Mouse (Mus musculus) heart, embryonic 15.5 days (tissue): ENCODE measurements at regions not wholly inside any gene's neighbourhood (a gene's known extent, or its start where the extent isn't known, plus 50 kb on each side); places are given as distances from the start of the nearest gene placed in this dataset.
A peak's percentile ranks its signal among the peaks of the same experiment; 100 is the strongest.

Experiments
- ATAC-seq: fragments of 200-750 bp; cut with Nextera tagmentation; replicated peaks from 2 replicates; pipeline ENCODE4 v1.8.0; 2017; ENCODE audit warnings: low read depth, moderate TSS enrichment; ENCODE audit not compliant: insufficient number of reproducible peaks, insufficient read depth, low FRiP score
- H3K27ac ChIP-seq: fragments of 300-500 bp; sonication (generic); 2 replicates; pipeline ENCODE4 v1.5.1; 2015; ENCODE audit warnings: mild to moderate bottlenecking, inconsistent platforms
- H3K27me3 ChIP-seq: fragments of 300-500 bp; sonication (generic); 2 replicates; pipeline ENCODE4 v1.6.1; 2015; ENCODE audit warnings: inconsistent platforms
- H3K36me3 ChIP-seq: fragments of 300-500 bp; sonication (generic); 2 replicates; pipeline ENCODE4 v1.6.1; 2015; ENCODE audit warnings: mild to moderate bottlenecking, inconsistent platforms
- H3K4me1 ChIP-seq: fragments of 300-500 bp; sonication (generic); replicated peaks from 2 replicates; pipeline ENCODE4 v1.6.1; 2015; ENCODE audit warnings: inconsistent platforms
- H3K4me2 ChIP-seq: fragments of 300-500 bp; sonication (generic); 2 replicates; pipeline ENCODE4 v1.6.1; 2015; ENCODE audit warnings: inconsistent platforms, mild to moderate bottlenecking, moderate library complexity
- H3K4me3 ChIP-seq: fragments of 300-500 bp; sonication (generic); 2 replicates; pipeline ENCODE4 v1.5.1; 2015; ENCODE audit warnings: mild to moderate bottlenecking, inconsistent platforms
- H3K9ac ChIP-seq: fragments of 300-500 bp; sonication (generic); 2 replicates; pipeline ENCODE4 v1.6.1; 2015; ENCODE audit warnings: mild to moderate bottlenecking, inconsistent platforms
- H3K9me3 ChIP-seq: fragments of 300-500 bp; sonication (generic); replicated peaks from 2 replicates; pipeline ENCODE4 v1.6.1; 2016; ENCODE audit warnings: inconsistent platforms
- WGBS: fragments of 180-500 bp; shearing (Covaris S2); methylation state at CpG from one replicate; pipeline ENCODE4 v1.1.7; 2015; ENCODE audit warnings: mixed read lengths; 5-methylcytosine and 5-hydroxymethylcytosine counted together

DNA sequence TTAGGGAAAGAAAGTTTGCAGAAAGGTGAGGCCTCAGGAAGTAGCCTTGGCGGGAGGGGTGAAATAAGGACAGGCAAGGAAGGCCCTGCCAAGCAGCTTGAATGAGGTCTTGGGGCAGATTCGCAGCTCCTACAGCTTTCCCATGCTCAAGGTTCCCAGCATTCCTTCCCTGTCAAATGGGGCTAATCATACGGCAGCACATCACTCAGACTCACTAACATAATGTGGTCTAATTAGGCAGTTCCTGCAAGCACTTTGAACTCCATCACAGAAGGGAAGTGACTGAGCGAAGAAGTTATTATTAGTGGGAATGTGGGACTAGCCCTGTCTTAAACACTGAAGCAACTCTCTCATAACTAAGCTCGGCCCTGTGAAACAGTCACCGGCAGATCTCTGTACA, 87.1 kb upstream of the Gm10260 start:
- Histone ChIP-seq H3K4me3 (no peak overlapping the region), H3K36me3 (no peaks in the 10 kb centered on the region), H3K27me3 (no peaks in the 10 kb centered on the region), H3K4me2 (no peak overlapping the region), H3K27ac (no peak overlapping the region), H3K9ac (no peak overlapping the region), H3K9me3 (no peaks in the 10 kb centered on the region), H3K4me1 (peaks cover 4% of the 10 kb centered on the region)
- ATAC-seq = no peak
- 88% methylated on average over 6 of the region's 6 CpGs for WGBS

DNA sequence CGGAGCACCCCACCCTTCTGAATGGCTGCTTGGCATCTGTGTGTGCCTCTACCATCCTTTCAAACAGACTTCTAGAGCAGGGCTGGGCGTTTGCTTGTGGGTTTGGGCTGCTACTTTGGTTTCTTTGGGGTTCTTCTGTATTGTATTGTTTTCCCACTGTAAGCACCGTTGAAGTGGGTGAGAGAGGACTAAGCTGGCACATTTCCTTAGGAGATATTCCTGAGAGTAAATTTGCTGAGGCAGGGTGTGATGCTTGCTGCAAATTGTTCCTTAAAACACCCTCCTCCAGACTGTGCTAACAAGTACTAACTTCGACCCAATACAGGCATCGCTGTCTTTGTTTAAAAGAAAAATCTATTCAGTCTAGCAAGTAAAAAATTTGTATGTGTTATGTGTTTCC, 84.7 kb upstream of the Gm10260 start:
- WGBS = 85% methylated on average over 5 of the region's 5 CpGs
- H3K9ac ChIP-seq = no peak overlapping the region
- ATAC-seq = no peak
- H3K36me3 ChIP-seq = no peaks in the 10 kb centered on the region
- no peaks in the 10 kb centered on the region for H3K9me3 ChIP-seq
- H3K4me2 ChIP-seq = no peak overlapping the region
- no peak overlapping the region for H3K4me3 ChIP-seq
- H3K27ac ChIP-seq = no peak overlapping the region
- no peaks in the 10 kb centered on the region for H3K27me3 ChIP-seq
- H3K4me1 ChIP-seq = peaks cover 6% of the 10 kb centered on the region

DNA sequence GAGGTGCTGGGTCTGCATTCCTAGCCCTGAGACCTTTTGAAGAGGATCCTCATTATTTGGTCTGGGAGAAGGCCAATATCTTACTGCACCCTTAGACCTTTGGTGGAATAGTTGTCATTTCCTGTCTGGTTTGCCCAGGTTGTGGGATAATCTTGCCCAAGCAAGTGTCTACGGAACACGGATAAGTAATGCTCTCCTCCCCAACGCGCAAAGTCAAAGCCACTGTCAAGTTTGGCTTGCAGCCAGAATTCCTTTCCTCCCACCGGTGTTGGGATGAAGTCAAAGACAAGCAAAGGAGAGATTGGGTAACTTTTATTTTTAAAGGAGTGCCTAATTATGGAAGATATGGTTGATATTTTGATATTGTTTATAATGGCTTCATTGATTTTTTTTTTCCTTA, 82.4 kb upstream of the Gm10260 start:
- Histone ChIP-seq H3K36me3 (no peaks in the 10 kb centered on the region), H3K9ac (no peak overlapping the region)
- 13% methylated on average over 5 of the region's 5 CpGs for WGBS

DNA sequence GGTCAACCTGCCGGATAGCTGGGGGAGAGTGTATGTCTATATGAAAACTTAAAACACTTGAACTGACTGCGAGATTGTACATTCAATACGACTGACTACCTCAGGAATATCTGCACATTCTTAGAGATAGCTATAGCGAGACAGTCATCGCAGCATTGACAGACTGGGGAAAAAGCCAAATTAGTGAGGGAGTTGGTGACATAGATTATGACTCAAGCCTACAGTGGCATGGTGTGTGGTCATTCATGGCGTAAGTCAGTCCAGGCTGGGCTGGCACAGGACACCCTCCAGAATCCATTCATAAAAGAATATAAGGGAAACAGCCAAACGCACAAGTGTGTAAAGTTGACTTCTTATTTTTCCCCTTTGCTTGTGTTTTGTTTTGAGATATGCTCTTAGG, 81.1 kb upstream of the Gm10260 start:
- WGBS = 58% methylated on average over 7 of the region's 7 CpGs
- no peak overlapping the region for H3K4me3 ChIP-seq
- H3K36me3 ChIP-seq = no peaks in the 10 kb centered on the region
- ATAC-seq = no peak
- no peak overlapping the region for H3K9ac ChIP-seq
- H3K27ac ChIP-seq = no peak overlapping the region
- H3K27me3 ChIP-seq = 0 out of 2 replicates have a peak, but pooled peaks cover 4% of the 10 kb centered on the region
- H3K4me1 ChIP-seq = peaks cover 14% of the 10 kb centered on the region
- H3K9me3 ChIP-seq = no peaks in the 10 kb centered on the region
- H3K4me2 ChIP-seq = no peak overlapping the region

More for the DNA sequence above, 82.4 kb upstream of the Gm10260 start:
- no peak for ATAC-seq
- Histone ChIP-seq H3K4me3 (no peak overlapping the region), H3K27me3 (0 out of 2 replicates have a peak, but pooled peaks cover 4% of the 10 kb centered on the region), H3K9me3 (no peaks in the 10 kb centered on the region), H3K27ac (no peak overlapping the region), H3K4me1 (peaks cover 8% of the 10 kb centered on the region), H3K4me2 (no peak overlapping the region)

DNA sequence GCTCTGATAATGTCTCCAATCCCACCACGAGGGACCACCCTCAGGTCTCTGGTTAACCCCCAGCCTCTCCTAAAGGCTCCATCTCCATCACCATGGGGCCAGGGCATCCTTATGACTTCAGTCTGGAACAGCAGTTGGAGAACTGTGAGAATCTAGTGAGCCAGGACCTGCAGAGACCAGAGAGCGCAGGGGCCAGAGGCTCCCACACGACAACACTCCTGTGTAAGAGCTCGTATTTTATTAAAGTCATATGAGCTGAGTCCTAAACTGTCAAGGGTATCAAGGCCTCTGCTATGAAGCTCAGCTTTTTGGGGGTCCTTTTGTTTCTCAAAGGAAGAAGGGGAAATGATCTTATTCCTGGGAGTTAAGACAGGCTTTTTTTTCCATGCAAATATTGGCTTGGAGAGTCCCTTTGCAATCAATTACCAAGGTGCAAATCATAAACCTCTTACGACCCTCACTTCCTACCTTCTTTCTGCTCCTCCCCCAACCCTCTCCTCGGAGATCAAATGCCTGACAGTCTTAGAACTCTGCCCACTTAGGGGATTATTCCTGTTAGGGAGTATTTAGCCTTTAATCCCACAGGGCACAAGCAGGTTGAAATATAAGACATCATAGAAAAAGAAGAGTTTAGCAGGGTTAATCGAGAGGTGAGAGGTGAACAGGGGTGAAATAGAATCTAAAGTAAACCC, 79.3 kb upstream of the Gm10260 start:
- Histone ChIP-seq H3K36me3 (no peaks in the 10 kb centered on the region), H3K4me3 (no peak overlapping the region), H3K9me3 (no peaks in the 10 kb centered on the region), H3K27ac (no peak overlapping the region), H3K4me1 (peaks cover 14% of the 10 kb centered on the region), H3K4me2 (no peak overlapping the region), H3K9ac (no peak overlapping the region), H3K27me3 (0 out of 2 replicates have a peak, but pooled peaks cover 4% of the 10 kb centered on the region)
- 59% methylated on average over 7 of the region's 7 CpGs for WGBS
- no peak for ATAC-seq

DNA sequence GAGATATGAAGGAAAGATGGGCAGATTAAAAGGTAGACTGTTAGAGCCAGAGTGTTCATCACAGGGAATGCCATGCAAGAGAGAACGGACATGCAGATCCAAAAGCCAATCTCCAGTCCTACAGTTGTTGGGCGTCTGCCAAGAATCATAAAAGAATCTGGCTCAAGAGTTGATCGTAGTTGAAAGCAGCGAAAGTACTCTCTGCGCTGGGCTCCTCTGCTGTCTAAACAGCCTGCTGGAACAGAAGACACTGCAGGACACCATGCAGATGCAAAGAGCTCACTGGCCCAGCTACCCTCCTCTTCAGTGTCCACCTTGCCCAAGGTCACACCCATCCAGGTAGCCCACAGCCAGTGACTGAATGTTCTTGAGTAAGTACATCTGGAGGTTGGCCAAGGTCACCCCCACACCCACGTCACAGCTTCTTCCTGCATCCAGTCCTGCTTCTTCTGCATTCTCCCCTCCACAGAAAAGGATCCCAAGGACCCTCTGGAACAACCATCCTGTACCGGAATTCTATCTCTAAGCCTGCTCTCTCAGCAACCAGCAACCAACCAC, 77.1 kb upstream of the Gm10260 start:
- Histone ChIP-seq H3K27me3 (0 out of 2 replicates have a peak, but pooled peaks cover 4% of the 10 kb centered on the region), H3K27ac (no peak overlapping the region), H3K36me3 (no peaks in the 10 kb centered on the region), H3K4me2 (peak overlapping the region; percentile 34; the same call in 1 of the 2 replicates), H3K9me3 (no peaks in the 10 kb centered on the region), H3K9ac (no peak overlapping the region), H3K4me3 (no peak overlapping the region), H3K4me1 (peaks cover 10% of the 10 kb centered on the region)
- WGBS = 17% methylated on average over 7 of the region's 7 CpGs
- ATAC-seq = no peak

DNA sequence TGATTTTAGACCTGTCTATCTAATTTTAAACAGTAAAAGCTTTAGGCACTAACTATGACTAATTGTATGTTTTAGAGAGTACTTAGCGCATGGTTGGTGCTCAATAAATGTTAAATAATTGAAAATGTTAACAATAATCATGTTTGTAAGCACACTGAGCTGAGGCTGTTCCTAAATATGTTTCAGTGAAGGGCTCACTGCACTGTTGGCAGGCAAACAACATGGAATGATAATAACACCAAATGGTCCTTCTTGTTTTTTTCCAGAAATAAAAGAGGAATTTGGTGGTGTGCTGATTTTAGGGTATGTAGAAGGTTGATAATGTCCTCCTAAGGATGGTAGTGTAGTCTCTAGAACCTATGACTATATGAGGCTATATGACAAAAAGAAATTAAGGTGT, 72.0 kb upstream of the Gm10260 start:
- 87% methylated on average over 1 of the region's 1 CpGs for WGBS
- H3K27me3 ChIP-seq = no peaks in the 10 kb centered on the region
- no peaks in the 10 kb centered on the region for H3K36me3 ChIP-seq
- peaks cover 3% of the 10 kb centered on the region for H3K4me1 ChIP-seq
- H3K9me3 ChIP-seq = no peaks in the 10 kb centered on the region
- no peak overlapping the region for H3K9ac ChIP-seq
- ATAC-seq = no peak
- H3K27ac ChIP-seq = no peak overlapping the region
- no peak overlapping the region for H3K4me2 ChIP-seq
- H3K4me3 ChIP-seq = no peak overlapping the region

DNA sequence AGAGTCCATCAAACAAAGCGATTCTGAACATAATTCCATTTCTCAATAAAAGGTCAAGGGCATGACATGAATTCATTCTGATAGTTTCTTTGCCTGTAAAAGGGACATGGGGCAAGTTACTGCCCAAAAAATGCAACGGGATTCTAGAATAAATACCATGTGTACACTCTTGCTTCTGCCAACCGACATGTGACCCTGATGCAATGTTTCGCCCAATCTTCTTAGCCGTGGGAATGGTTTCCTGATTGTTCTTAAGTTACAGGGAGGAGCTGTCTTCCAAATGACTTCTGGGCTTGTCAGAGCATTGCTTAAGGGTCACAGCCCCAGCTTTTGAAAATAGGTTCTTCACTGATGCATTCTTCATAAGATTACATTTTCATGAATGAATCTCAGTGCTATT, 71.4 kb upstream of the Gm10260 start:
- H3K9me3 ChIP-seq = no peaks in the 10 kb centered on the region
- H3K4me2 ChIP-seq = no peak overlapping the region
- ATAC-seq = no peak
- no peaks in the 10 kb centered on the region for H3K27me3 ChIP-seq
- no peaks in the 10 kb centered on the region; the same call in 1 of the 2 replicates for H3K4me1 ChIP-seq
- no peak overlapping the region for H3K27ac ChIP-seq
- no peaks in the 10 kb centered on the region for H3K36me3 ChIP-seq
- 74% methylated on average over 5 of the region's 5 CpGs for WGBS
- no peak overlapping the region for H3K9ac ChIP-seq
- no peak overlapping the region for H3K4me3 ChIP-seq

DNA sequence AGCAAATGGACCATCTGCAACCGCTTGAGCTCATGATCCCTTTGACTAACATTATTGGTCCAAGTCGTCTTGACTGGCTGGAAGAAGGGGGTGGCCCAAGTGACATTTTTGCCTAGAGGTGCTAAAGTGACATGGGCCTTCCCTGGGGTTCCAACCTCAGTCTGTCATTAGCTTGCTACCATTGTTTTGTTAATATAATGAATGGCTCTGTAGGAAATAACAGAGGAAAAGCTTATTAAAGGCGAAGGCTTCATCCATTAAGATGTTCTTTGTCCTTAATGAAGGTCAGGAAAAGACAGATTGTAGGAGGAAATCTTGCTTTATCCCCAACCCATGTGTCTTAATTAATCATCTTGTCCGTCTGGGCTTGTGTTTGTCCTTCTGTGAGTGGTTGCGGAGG, 69.1 kb upstream of the Gm10260 start:
- Histone ChIP-seq H3K27ac (no peak overlapping the region), H3K27me3 (no peaks in the 10 kb centered on the region), H3K9ac (no peak overlapping the region), H3K9me3 (no peaks in the 10 kb centered on the region), H3K4me2 (no peak overlapping the region), H3K4me3 (no peak overlapping the region), H3K4me1 (no peaks in the 10 kb centered on the region; the same call in 1 of the 2 replicates), H3K36me3 (no peaks in the 10 kb centered on the region)
- WGBS = 64% methylated on average over 5 of the region's 5 CpGs
- ATAC-seq = no peak

DNA sequence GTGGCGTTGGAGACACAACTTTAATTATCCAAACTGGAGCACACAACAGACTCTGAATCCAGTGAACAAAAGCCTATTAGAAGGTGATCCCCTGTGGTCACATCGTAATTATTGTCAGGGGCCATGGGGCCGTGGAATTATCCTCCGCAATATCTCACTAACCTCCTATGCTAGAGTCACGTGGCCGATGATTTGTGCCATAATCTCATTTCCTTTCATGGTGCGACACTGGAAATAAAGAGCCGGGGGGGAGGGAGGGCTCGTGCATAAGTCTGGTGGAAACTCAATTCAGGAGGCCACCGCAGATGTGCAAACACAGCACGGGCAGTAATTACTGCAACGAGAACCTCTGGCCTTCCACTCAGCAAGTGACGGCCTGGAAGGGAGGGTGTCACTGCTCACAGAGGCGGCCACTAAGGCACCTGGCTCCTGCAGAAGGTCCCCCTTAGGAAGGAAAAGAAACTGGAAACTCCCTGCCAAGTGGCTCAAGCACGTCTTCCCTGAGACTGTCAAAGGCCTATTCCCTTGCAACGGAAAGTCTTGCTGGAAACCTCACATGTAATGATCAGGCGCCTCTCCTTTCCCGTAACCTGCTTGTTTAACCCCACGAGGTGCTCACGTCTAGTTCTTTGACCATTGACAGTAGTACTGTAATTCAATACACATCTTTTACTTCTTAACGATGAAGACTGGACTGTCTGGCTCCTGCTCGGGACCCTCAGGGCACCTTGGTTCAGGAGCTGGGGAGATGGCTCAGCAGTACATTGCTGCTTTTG, 65.6 kb upstream of the Gm10260 start:
- WGBS = 67% methylated on average over 22 of the region's 22 CpGs
- ATAC-seq = no peak
- Histone ChIP-seq H3K4me2 (no peak overlapping the region), H3K4me3 (no peak overlapping the region), H3K36me3 (no peaks in the 10 kb centered on the region), H3K27me3 (no peaks in the 10 kb centered on the region), H3K27ac (no peak overlapping the region), H3K9ac (no peak overlapping the region), H3K4me1 (peaks cover 2% of the 10 kb centered on the region), H3K9me3 (no peaks in the 10 kb centered on the region)

DNA sequence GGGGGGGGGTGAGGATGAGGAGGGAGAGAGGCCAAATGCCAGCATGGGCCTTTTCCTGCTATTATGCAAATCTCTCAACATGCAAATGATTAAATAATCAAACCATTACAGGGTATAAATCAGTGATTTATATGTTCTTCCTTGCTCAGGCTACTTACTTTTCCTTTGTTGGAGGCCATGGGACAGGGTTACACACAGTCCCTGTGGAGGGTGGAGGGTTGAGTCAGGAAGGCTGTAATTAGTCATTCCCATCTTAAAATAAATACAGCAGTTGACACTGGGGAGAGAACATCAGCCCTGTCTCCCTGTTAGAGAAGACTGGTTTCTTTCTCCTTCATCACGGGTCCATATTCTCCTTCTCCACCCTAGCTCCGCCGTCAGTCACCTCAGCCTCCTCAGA, 64.9 kb upstream of the Gm10260 start:
- no peak overlapping the region for H3K4me2 ChIP-seq
- no peaks in the 10 kb centered on the region for H3K27me3 ChIP-seq
- H3K9me3 ChIP-seq = no peaks in the 10 kb centered on the region
- no peak for ATAC-seq
- no peaks in the 10 kb centered on the region for H3K36me3 ChIP-seq
- peaks cover 2% of the 10 kb centered on the region for H3K4me1 ChIP-seq
- H3K9ac ChIP-seq = no peak overlapping the region
- no peak overlapping the region for H3K4me3 ChIP-seq
- H3K27ac ChIP-seq = no peak overlapping the region
- 74% methylated on average over 3 of the region's 3 CpGs for WGBS
